Mouse (Mus musculus) lung, adult 2 months (tissue): ENCODE data around the gene Acads. TPM values are rescaled to one million over a fixed set of nuclear protein-coding genes. Genes with fewer than 3 reads are reported as not detected.

ENCODE experiments used
- DNase-seq: peaks from one replicate; pipeline ENCODE4 v3.0.0; 2022
- H3K4me1 ChIP-seq: fragments of 200-500 bp; 2 replicates; pipeline ENCODE4 v1.6.1; 2011; ENCODE audit warnings: low read length; ENCODE audit not compliant: control insufficient read depth, insufficient read depth
- H3K4me3 ChIP-seq: fragments of 200-500 bp; replicated peaks from 2 replicates; pipeline ENCODE3; 2011; ENCODE audit warnings: low read depth, mild to moderate bottlenecking, control low read depth, low read length; ENCODE audit errors: extremely low read depth
- CTCF ChIP-seq: fragments of 200-500 bp; IDR thresholded peaks from 2 replicates; pipeline ENCODE4 v1.5.1; 2011; ENCODE audit warnings: mild to moderate bottlenecking, low read length, control low read depth; ENCODE audit not compliant: insufficient read depth
- POLR2A ChIP-seq: fragments of 200-500 bp; IDR thresholded peaks from 2 replicates; pipeline ENCODE4 v1.6.1; 2011; ENCODE audit warnings: low read depth, mild to moderate bottlenecking, control low read depth, low read length, borderline replicate concordance; ENCODE audit errors: extremely low read depth
- WGBS: fragments of 180-500 bp; shearing (Covaris S2); methylation state at CpG from one replicate; pipeline ENCODE4 v1.1.7; 2018; 5-methylcytosine and 5-hydroxymethylcytosine counted together
- polyA plus RNA-seq: library from polyadenylated mRNA; depleted of rRNA; stranded (reverse); fragments of >200 nt; gene quantifications from 2 replicates; pipeline ENCODE4 v1.2.3, GENCODE M21; 2012

The Acads gene
- polyA plus RNA-seq, 1 experiment, result 54.3 TPM

DNA sequence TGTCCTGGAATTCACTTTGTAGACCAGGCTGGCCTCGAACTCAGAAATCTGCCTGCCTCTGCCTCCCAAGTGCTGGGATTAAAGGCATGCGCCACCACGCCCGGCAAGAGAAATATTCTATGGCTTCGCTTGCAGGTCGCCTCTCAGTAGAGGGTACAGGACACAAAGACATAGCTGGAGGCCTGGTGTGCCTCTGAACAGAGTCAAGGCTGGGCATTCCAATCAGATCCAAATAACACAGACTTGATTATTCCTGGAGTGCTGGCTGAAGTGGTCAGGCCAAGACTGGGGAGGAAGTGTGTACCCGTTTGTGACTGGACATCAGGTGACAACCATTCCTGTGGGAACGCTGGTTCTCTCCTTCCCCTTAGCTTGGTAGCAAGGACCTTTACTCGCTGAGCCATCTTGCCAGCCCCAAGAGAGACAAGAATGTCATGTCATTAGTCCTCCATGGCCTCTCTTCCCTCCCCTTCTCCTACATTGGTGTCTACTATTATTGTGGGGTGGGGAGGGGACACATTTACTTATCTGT is 23.1 kb upstream of the Acads start:
- Histone ChIP-seq H3K4me1 (peaks cover 3% of the 10 kb centered on the region; the same call in 1 of the 2 replicates), H3K4me3 (no peak overlapping the region)
- DNase-seq, result no peak
- TF ChIP-seq CTCF (no peak), POLR2A (no peak)
- 87% methylated on average over 9 of the region's 9 CpGs for WGBS

GRCm38 (mm10) chr5:115140726-115141125 is 21.6 kb upstream of the Acads start:
- Histone ChIP-seq H3K4me3 (no peak overlapping the region), H3K4me1 (peaks cover under 1% of the 10 kb centered on the region; the same call in 1 of the 2 replicates)
- TF ChIP-seq CTCF (no peak), POLR2A (no peak)
- DNase-seq, result no peak
- 61% methylated on average over 3 of the region's 3 CpGs for WGBS

- TF ChIP-seq CTCF, result no peak
- TF ChIP-seq POLR2A, result no peak
- Histone ChIP-seq H3K4me3 (no peak overlapping the region), H3K4me1 (peaks cover 1% of the 10 kb centered on the region; the same call in 1 of the 2 replicates)
- DNase-seq, result no peak
- 72% methylated on average over 4 of the region's 4 CpGs for WGBS
Measured at GRCm38 (mm10) chr5:115139124-115139523, 20.0 kb upstream of the Acads start.

DNA sequence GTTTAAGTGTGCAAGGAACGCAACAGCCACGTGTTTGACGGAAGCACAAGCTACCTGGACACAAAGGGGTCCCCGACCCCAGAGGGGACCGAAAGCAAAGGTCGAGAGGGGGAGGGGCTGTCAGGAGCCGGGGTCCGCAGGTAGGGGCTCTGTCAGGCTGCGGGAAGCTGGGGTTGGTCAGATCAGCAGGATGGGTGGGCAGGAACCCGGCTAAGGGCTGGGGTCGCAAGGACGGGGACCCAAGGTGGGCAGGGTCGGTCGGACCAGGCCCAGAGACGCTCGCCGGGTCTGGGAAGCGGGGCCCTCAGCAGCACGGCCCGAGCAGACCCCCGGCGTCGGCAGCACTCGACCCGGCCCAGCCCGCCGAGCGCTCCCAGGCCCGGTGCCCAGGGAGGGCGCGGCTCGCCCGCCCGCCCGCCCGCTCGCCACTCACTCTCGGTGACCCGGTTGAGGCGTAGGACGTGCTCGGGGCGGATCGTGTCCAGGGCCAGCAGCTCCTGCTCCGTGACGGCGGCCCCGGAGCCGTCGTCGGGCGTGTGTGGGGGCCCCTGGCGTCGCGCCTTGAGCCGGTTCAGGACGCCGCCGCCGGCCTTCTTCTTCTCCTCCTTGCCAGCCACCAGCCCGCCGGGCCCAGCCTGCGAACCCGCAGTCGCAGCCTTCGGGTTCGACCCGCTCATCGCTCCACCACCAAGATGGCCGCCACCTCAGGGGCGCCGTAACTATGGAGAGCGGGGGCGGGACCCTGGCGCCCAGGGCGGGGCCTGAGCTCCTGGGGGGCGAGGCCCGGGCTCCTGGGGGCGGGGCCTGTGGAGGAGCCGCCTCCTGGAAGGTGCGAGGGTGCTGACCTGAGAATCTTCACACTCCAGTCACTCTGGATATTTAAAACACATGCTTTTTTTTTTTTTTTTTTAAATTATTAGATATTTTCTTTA is 15.4 kb upstream of the Acads start, which contains the start of gene Unc119b:
Unc119b (minus strand) TSS at position 742 of the 932 bp plus-strand sequence.
- peak within 1 kb of the TSS; percentile 70 for H3K4me3 ChIP-seq
- under 1% methylated on average over 79 of the region's 81 CpGs for WGBS
- peak; percentile 90 for DNase-seq
- H3K4me1 ChIP-seq, result peaks cover 14% of the 10 kb centered on the region
- TF ChIP-seq POLR2A (peak; percentile 52; the same call in 1 of the 2 replicates), CTCF (no peak)

GRCm38 (mm10) chr5:115133358-115134066 is 14.4 kb upstream of the Acads start:
- TF ChIP-seq POLR2A, result no peak
- no peak for TF ChIP-seq CTCF
- H3K4me1 ChIP-seq, result peaks cover 14% of the 10 kb centered on the region
- no peak for DNase-seq
- whole genome bisulfite sequencing, result 25% methylated on average over 6 of the region's 6 CpGs
- peak overlapping the region; percentile 44 for H3K4me3 ChIP-seq

GRCm38 (mm10) chr5:115132465-115132864 is 13.3 kb upstream of the Acads start:
- WGBS, result 77% methylated on average over 8 of the region's 8 CpGs
- DNase-seq, result no peak
- TF ChIP-seq CTCF (no peak), POLR2A (no peak)
- H3K4me3 ChIP-seq, result no peak overlapping the region
- H3K4me1 ChIP-seq, result peaks cover 14% of the 10 kb centered on the region

DNA sequence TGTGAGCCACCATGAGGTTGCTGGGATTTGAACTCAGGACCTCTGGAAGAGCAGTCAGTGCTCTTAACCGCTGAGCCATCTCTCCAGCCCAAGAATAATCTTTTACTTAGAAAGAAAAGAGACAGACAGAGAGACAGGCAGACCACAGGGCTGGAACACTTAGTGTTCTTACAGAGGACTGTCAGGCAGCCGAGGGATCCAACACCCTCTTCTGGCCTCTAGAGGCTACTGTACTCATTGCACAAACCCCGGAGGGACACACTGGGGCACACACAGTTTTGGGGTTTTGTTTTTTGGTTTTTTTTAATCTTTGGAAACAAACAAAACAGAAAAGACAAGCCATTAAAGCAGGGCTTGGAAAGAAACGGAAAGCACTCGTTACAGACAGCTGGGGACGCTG is 10.2 kb upstream of the Acads start:
- peaks cover 16% of the 10 kb centered on the region for H3K4me1 ChIP-seq
- H3K4me3 ChIP-seq, result no peak overlapping the region
- 89% methylated on average over 6 of the region's 6 CpGs for WGBS
- no peak for TF ChIP-seq CTCF
- TF ChIP-seq POLR2A, result no peak
- DNase-seq, result no peak

GRCm38 (mm10) chr5:115127421-115128179 is 8.5 kb upstream of the Acads start:
- no peak for DNase-seq
- peaks cover 5% of the 10 kb centered on the region; the same call in 1 of the 2 replicates for H3K4me1 ChIP-seq
- TF ChIP-seq CTCF, result no peak
- no peak for TF ChIP-seq POLR2A
- no peak overlapping the region for H3K4me3 ChIP-seq
- WGBS, result 93% methylated on average over 22 of the region's 22 CpGs

GRCm38 (mm10) chr5:115126578-115127312 is 7.6 kb upstream of the Acads start:
- 0 out of 2 replicates have a peak, but pooled peaks cover 2% of the 10 kb centered on the region for H3K4me1 ChIP-seq
- no peak overlapping the region for H3K4me3 ChIP-seq
- no peak for TF ChIP-seq POLR2A
- TF ChIP-seq CTCF, result no peak
- WGBS, result 90% methylated on average over 28 of the region's 28 CpGs
- DNase-seq, result no peak
